Mouse (Mus musculus): Measurements from ENCODE around the gene Hcfc2. TPM values are rescaled to one million over a fixed set of nuclear protein-coding genes. Genes with fewer than 3 reads are reported as not detected.

Gene Hcfc2
- polyA plus RNA-seq, 1 experiment from 2014 or later = 36.5 TPM

- Histone ChIP-seq H3K9me3 (replicated peaks; ENCODE audit: control insufficient read depth, low read length) (no peaks in the 10 kb centered on the region), H3K27me3 (ENCODE audit: control insufficient read depth, insufficient read depth, low read length) (no peaks in the 10 kb centered on the region), H3K36me3 (replicated peaks; ENCODE audit: control insufficient read depth, insufficient read depth, low read depth, low read length) (no peaks in the 10 kb centered on the region), H3K4me3 (ENCODE audit: low read depth, low read length) (peak within 1 kb of the TSS; percentile 13), H3K27ac (replicated peaks; ENCODE audit: low read depth, low read length) (peak within 1 kb of the TSS; percentile 71), H3K4me2 (ENCODE audit: low read depth, low read length) (peak within 1 kb of the TSS; percentile 21), H3K4me1 (ENCODE audit: control insufficient read depth, insufficient read depth, low read length) (no peaks in the 10 kb centered on the region), H3K9ac (replicated peaks; ENCODE audit: low read length) (0 out of 2 replicates have a peak within 1 kb of the TSS, but pooled peaks have one; percentile 2)
- whole genome bisulfite sequencing = 2% methylated on average over 14 of the region's 14 CpGs
- DNase-seq (ENCODE audit: low spot score) (peak; percentile 94), ATAC-seq (replicated peaks; ENCODE audit: insufficient number of reproducible peaks, low FRiP score, low TSS enrichment, low read depth) (peak; percentile 97)
Measured at GRCm38 (mm10) chr10:82690494-82690893, 5.5 kb upstream of the Hcfc2 start, which contains the start of gene Glt8d2. Gene Glt8d2 (minus strand): TSS chr10:82690650.

- DNase-seq (ENCODE audit: low spot score) (no peak), ATAC-seq (replicated peaks; ENCODE audit: insufficient number of reproducible peaks, low FRiP score, low TSS enrichment, low read depth) (no peak)
- no peak overlapping the region for H3K9ac ChIP-seq (replicated peaks; ENCODE audit: low read length)
- H3K9me3 ChIP-seq (replicated peaks; ENCODE audit: control insufficient read depth, low read length) = no peaks in the 10 kb centered on the region
- no peak overlapping the region for H3K4me3 ChIP-seq (ENCODE audit: low read depth, low read length)
- H3K4me1 ChIP-seq (ENCODE audit: control insufficient read depth, insufficient read depth, low read length) = no peaks in the 10 kb centered on the region
- H3K36me3 ChIP-seq (replicated peaks; ENCODE audit: control insufficient read depth, insufficient read depth, low read depth, low read length) = no peaks in the 10 kb centered on the region
- WGBS = 78% methylated on average over 4 of the region's 4 CpGs
- H3K4me2 ChIP-seq (ENCODE audit: low read depth, low read length) = no peak overlapping the region
- H3K27me3 ChIP-seq (ENCODE audit: control insufficient read depth, insufficient read depth, low read length) = no peaks in the 10 kb centered on the region
- H3K27ac ChIP-seq (replicated peaks; ENCODE audit: low read depth, low read length) = no peak overlapping the region
Measured at GRCm38 (mm10) chr10:82696453-82697079, 606 bp downstream of the Hcfc2 start.

- no peak overlapping the region for H3K27ac ChIP-seq (replicated peaks; ENCODE audit: low read depth, low read length)
- H3K9me3 ChIP-seq (replicated peaks; ENCODE audit: control insufficient read depth, low read length) = no peaks in the 10 kb centered on the region
- H3K9ac ChIP-seq (replicated peaks; ENCODE audit: low read length) = no peak overlapping the region
- H3K4me2 ChIP-seq (ENCODE audit: low read depth, low read length) = no peak overlapping the region
- DNase-seq (ENCODE audit: low spot score) = no peak
- H3K27me3 ChIP-seq (ENCODE audit: control insufficient read depth, insufficient read depth, low read length) = no peaks in the 10 kb centered on the region
- H3K4me1 ChIP-seq (ENCODE audit: control insufficient read depth, insufficient read depth, low read length) = no peaks in the 10 kb centered on the region
- no peaks in the 10 kb centered on the region for H3K36me3 ChIP-seq (replicated peaks; ENCODE audit: control insufficient read depth, insufficient read depth, low read depth, low read length)
- WGBS = 74% methylated on average over 3 of the region's 3 CpGs
- no peak for ATAC-seq (replicated peaks; ENCODE audit: insufficient number of reproducible peaks, low FRiP score, low TSS enrichment, low read depth)
- no peak overlapping the region for H3K4me3 ChIP-seq (ENCODE audit: low read depth, low read length)
Measured at GRCm38 (mm10) chr10:82697305-82697898, 1.4 kb downstream of the Hcfc2 start.

GRCm38 (mm10) chr10:82698712-82699261, 2.8 kb downstream of the Hcfc2 start:
- peak; percentile 85 for ATAC-seq (replicated peaks; ENCODE audit: insufficient number of reproducible peaks, low FRiP score, low TSS enrichment, low read depth)
- peak; percentile 92 for DNase-seq (ENCODE audit: low spot score)
- Histone ChIP-seq H3K27ac (replicated peaks; ENCODE audit: low read depth, low read length) (peak overlapping the region; percentile 43), H3K4me1 (ENCODE audit: control insufficient read depth, insufficient read depth, low read length) (no peaks in the 10 kb centered on the region), H3K4me3 (ENCODE audit: low read depth, low read length) (peak overlapping the region; percentile 92), H3K9me3 (replicated peaks; ENCODE audit: control insufficient read depth, low read length) (no peaks in the 10 kb centered on the region), H3K9ac (replicated peaks; ENCODE audit: low read length) (peak overlapping the region; percentile 79), H3K4me2 (ENCODE audit: low read depth, low read length) (peak overlapping the region; percentile 87), H3K36me3 (replicated peaks; ENCODE audit: control insufficient read depth, insufficient read depth, low read depth, low read length) (no peaks in the 10 kb centered on the region), H3K27me3 (ENCODE audit: control insufficient read depth, insufficient read depth, low read length) (no peaks in the 10 kb centered on the region)
- under 1% methylated on average over 33 of the region's 42 CpGs for WGBS

- Histone ChIP-seq H3K36me3 (replicated peaks; ENCODE audit: control insufficient read depth, insufficient read depth, low read depth, low read length) (no peaks in the 10 kb centered on the region), H3K27me3 (ENCODE audit: control insufficient read depth, insufficient read depth, low read length) (no peaks in the 10 kb centered on the region), H3K4me2 (ENCODE audit: low read depth, low read length) (peak overlapping the region; percentile 87), H3K27ac (replicated peaks; ENCODE audit: low read depth, low read length) (no peak overlapping the region), H3K9me3 (replicated peaks; ENCODE audit: control insufficient read depth, low read length) (no peaks in the 10 kb centered on the region), H3K9ac (replicated peaks; ENCODE audit: low read length) (peak overlapping the region; percentile 79), H3K4me1 (ENCODE audit: control insufficient read depth, insufficient read depth, low read length) (no peaks in the 10 kb centered on the region), H3K4me3 (ENCODE audit: low read depth, low read length) (peak overlapping the region; percentile 92)
- peak; percentile 73 for ATAC-seq (replicated peaks; ENCODE audit: insufficient number of reproducible peaks, low FRiP score, low TSS enrichment, low read depth)
- peak; percentile 34 for DNase-seq (ENCODE audit: low spot score)
- WGBS = under 1% methylated on average over 59 of the region's 59 CpGs
Measured at GRCm38 (mm10) chr10:82699296-82699941, 3.5 kb downstream of the Hcfc2 start.

DNA sequence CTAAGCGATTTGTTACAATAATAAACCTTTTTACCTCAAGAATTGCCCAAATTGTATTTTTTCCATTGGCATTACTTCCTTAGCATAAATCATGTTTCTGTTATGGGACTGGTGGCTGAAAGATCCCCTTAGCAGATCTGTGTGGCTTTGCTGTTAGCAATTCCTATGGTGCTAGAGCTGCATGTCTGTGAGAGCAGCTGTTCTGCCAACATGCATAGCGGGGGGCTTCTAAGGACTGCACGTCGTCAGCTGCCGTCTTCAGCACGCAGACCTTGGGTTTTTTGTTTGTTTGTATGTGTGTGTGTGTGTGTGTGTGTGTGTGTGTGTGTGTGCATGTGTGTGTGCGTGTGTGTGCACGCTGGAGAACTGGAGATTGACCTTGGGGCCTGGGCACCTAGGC, 45.4 kb downstream of the Hcfc2 start:
- H3K36me3 ChIP-seq (replicated peaks; ENCODE audit: control insufficient read depth, insufficient read depth, low read depth, low read length) = peaks cover 2% of the 10 kb centered on the region
- DNase-seq (ENCODE audit: low spot score) = no peak
- no peaks in the 10 kb centered on the region for H3K27me3 ChIP-seq (ENCODE audit: control insufficient read depth, insufficient read depth, low read length)
- H3K9ac ChIP-seq (replicated peaks; ENCODE audit: low read length) = no peak overlapping the region
- no peak overlapping the region for H3K4me2 ChIP-seq (ENCODE audit: low read depth, low read length)
- H3K4me1 ChIP-seq (ENCODE audit: control insufficient read depth, insufficient read depth, low read length) = no peaks in the 10 kb centered on the region
- no peak overlapping the region for H3K4me3 ChIP-seq (ENCODE audit: low read depth, low read length)
- H3K9me3 ChIP-seq (replicated peaks; ENCODE audit: control insufficient read depth, low read length) = no peaks in the 10 kb centered on the region
- no peak for ATAC-seq (replicated peaks; ENCODE audit: insufficient number of reproducible peaks, low FRiP score, low TSS enrichment, low read depth)
- no peak overlapping the region for H3K27ac ChIP-seq (replicated peaks; ENCODE audit: low read depth, low read length)
- WGBS = 89% methylated on average over 8 of the region's 8 CpGs

DNA sequence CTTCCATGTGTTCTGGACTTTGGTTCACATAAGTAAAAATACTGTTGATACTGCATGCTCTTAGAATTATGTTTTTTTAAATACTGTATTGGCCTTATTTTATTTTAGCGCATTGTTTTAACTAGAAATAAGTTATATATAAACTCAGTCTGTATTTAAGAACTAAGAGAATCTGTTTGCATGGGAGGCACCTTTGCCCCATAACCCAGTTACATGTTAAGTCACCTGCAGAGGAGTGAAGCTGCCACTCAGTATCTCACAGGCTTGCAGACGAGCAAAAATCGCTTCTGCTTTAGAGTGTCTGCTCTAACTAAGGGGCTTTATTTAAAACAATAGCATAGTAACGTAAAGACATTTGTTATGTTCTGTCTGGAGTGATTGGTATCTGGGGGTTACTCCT, 45.9 kb downstream of the Hcfc2 start:
- Histone ChIP-seq H3K9ac (replicated peaks; ENCODE audit: low read length) (no peak overlapping the region), H3K27me3 (ENCODE audit: control insufficient read depth, insufficient read depth, low read length) (no peaks in the 10 kb centered on the region), H3K27ac (replicated peaks; ENCODE audit: low read depth, low read length) (no peak overlapping the region), H3K4me2 (ENCODE audit: low read depth, low read length) (no peak overlapping the region), H3K9me3 (replicated peaks; ENCODE audit: control insufficient read depth, low read length) (no peaks in the 10 kb centered on the region), H3K36me3 (replicated peaks; ENCODE audit: control insufficient read depth, insufficient read depth, low read depth, low read length) (peaks cover 2% of the 10 kb centered on the region), H3K4me3 (ENCODE audit: low read depth, low read length) (no peak overlapping the region), H3K4me1 (ENCODE audit: control insufficient read depth, insufficient read depth, low read length) (no peaks in the 10 kb centered on the region)
- ATAC-seq (replicated peaks; ENCODE audit: insufficient number of reproducible peaks, low FRiP score, low TSS enrichment, low read depth) = no peak
- no peak for DNase-seq (ENCODE audit: low spot score)
- 89% methylated on average over 4 of the region's 4 CpGs for WGBS

DNA sequence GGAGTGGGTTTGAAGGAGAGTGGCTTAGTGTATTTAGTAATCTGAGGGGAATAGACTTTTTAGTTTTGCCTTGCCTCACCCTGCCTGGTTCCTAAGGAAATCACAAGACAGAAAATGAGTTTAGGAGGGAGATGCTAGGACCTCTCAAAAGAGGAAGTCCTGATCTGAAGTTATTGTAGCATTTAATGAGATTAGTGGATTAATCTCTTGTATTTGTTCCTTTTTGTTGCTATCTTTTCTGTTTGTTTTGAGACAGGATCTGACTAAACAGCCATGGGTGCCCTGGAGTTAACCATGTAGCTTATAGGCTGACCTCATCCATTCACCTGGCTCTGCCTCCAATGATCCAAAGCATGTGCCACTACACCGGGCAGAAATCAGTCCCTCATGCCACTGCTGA, 46.6 kb downstream of the Hcfc2 start:
- no peak overlapping the region for H3K27ac ChIP-seq (replicated peaks; ENCODE audit: low read depth, low read length)
- ATAC-seq (replicated peaks; ENCODE audit: insufficient number of reproducible peaks, low FRiP score, low TSS enrichment, low read depth) = no peak
- WGBS = 77% methylated on average over 1 of the region's 1 CpGs
- no peak for DNase-seq (ENCODE audit: low spot score)
- H3K4me2 ChIP-seq (ENCODE audit: low read depth, low read length) = no peak overlapping the region
- no peaks in the 10 kb centered on the region for H3K4me1 ChIP-seq (ENCODE audit: control insufficient read depth, insufficient read depth, low read length)
- no peaks in the 10 kb centered on the region for H3K9me3 ChIP-seq (replicated peaks; ENCODE audit: control insufficient read depth, low read length)
- peaks cover 5% of the 10 kb centered on the region for H3K36me3 ChIP-seq (replicated peaks; ENCODE audit: control insufficient read depth, insufficient read depth, low read depth, low read length)
- H3K4me3 ChIP-seq (ENCODE audit: low read depth, low read length) = no peak overlapping the region
- H3K27me3 ChIP-seq (ENCODE audit: control insufficient read depth, insufficient read depth, low read length) = no peaks in the 10 kb centered on the region
- no peak overlapping the region for H3K9ac ChIP-seq (replicated peaks; ENCODE audit: low read length)
